Mouse (Mus musculus) liver, postnatal 0 days (tissue): ENCODE results near the gene Alox5.

Experiments
- CTCF ChIP-seq: sonication (generic); IDR thresholded peaks from 2 replicates; pipeline ENCODE4 v1.5.1; 2016; ENCODE audit warnings: antibody characterized with exemption, low read depth
- EP300 ChIP-seq: IDR thresholded peaks from 2 replicates; pipeline ENCODE4 v1.6.1; 2016; ENCODE audit warnings: antibody characterized with exemption, low read depth, mild to moderate bottlenecking

GRCm38 (mm10) chr6:116422991-116423390 lies 38.0 kb downstream of the Alox5 start:
- TF ChIP-seq CTCF, result no peak
- no peak for TF ChIP-seq EP300
